Mouse (Mus musculus) forebrain, postnatal 0 days (tissue): ENCODE results near the gene Tcf7l2. TPM values are rescaled to one million over a fixed set of nuclear protein-coding genes. Genes with fewer than 3 reads are reported as not detected.

Experiments
- ATAC-seq: fragments of 200-750 bp; cut with Nextera tagmentation; 2 replicates; pipeline ENCODE4 v1.8.0; 2017; ENCODE audit warnings: mild to moderate bottlenecking, moderate library complexity
- DNase-seq: peaks from one replicate; pipeline ENCODE4 v3.0.0-alpha.2; 2015
- H3K27ac ChIP-seq: fragments of 300-500 bp; sonication (generic); 2 replicates; pipeline ENCODE4 v1.5.1; 2014; ENCODE audit warnings: low read depth, mild to moderate bottlenecking, antibody characterized with exemption, low read length, moderate library complexity, mixed read lengths
- H3K27me3 ChIP-seq: fragments of 300-500 bp; sonication (generic); 2 replicates; pipeline ENCODE4 v1.6.1; 2014; ENCODE audit warnings: mild to moderate bottlenecking, low read length, mixed read lengths; ENCODE audit not compliant: insufficient read depth
- H3K36me3 ChIP-seq: fragments of 300-500 bp; sonication (generic); 2 replicates; pipeline ENCODE4 v1.6.1; 2014; ENCODE audit warnings: mild to moderate bottlenecking, moderate library complexity; ENCODE audit not compliant: insufficient read depth
- H3K4me1 ChIP-seq: fragments of 300-500 bp; sonication (generic); 2 replicates; pipeline ENCODE4 v1.6.1; 2014; ENCODE audit warnings: antibody characterized with exemption; ENCODE audit not compliant: insufficient read depth
- H3K4me2 ChIP-seq: fragments of 300-500 bp; sonication (generic); 2 replicates; pipeline ENCODE4 v1.6.1; 2014; ENCODE audit warnings: low read depth, mild to moderate bottlenecking, moderate library complexity
- H3K4me3 ChIP-seq: fragments of 300-500 bp; sonication (generic); 2 replicates; pipeline ENCODE4 v1.5.1; 2014; ENCODE audit warnings: low read depth, low read length, mixed read lengths
- H3K9ac ChIP-seq: fragments of 300-500 bp; sonication (generic); 2 replicates; pipeline ENCODE4 v1.6.1; 2014; ENCODE audit warnings: mild to moderate bottlenecking
- H3K9me3 ChIP-seq: fragments of 300-500 bp; sonication (generic); 2 replicates; pipeline ENCODE4 v1.6.1; 2016; ENCODE audit warnings: low read length
- CTCF ChIP-seq: sonication (generic); IDR thresholded peaks from 2 replicates; pipeline ENCODE4 v1.5.1; 2016; ENCODE audit warnings: antibody characterized with exemption, control low read depth, low read depth
- WGBS: fragments of 180-500 bp; shearing (Covaris S2); extraction: QIAGEN DNeasy Blood & Tissue Kit; methylation state at CpG from one replicate; pipeline ENCODE4 v1.1.7; 2014; 5-methylcytosine and 5-hydroxymethylcytosine counted together
- polyA plus RNA-seq: library from polyadenylated mRNA; unstranded; fragments of >200 nt; fragmentation: Nextera tagmentation; extraction: Ambion mirVana; gene quantifications from 2 replicates; pipeline ENCODE4 v1.2.1, GENCODE M21; 2015
- total RNA-seq: library from RNA; depleted of rRNA; stranded (reverse); fragments of >200 nt; gene quantifications from 2 replicates; pipeline ENCODE4 v1.2.3, GENCODE M21; 2014

Gene Tcf7l2
- total and polyA plus RNA-seq, 2 experiments from 2014 or later, result 17.7 to 282 TPM

GRCm38 (mm10) chr19:55854389-55854788 is 112.8 kb downstream of the Tcf7l2 start:
- no peak overlapping the region for H3K27ac ChIP-seq
- no peak overlapping the region for H3K9ac ChIP-seq
- no peak overlapping the region for H3K4me2 ChIP-seq
- peaks cover 14% of the 10 kb centered on the region; the same call in 1 of the 2 replicates for H3K4me1 ChIP-seq
- H3K9me3 ChIP-seq, result no peaks in the 10 kb centered on the region
- no peaks in the 10 kb centered on the region for H3K27me3 ChIP-seq
- TF ChIP-seq CTCF, result no peak
- ATAC-seq (peak; percentile 11; the same call in 1 of the 2 replicates), DNase-seq (no peak)
- WGBS, result 69% methylated on average over 10 of the region's 10 CpGs
- H3K36me3 ChIP-seq, result no peaks in the 10 kb centered on the region
- H3K4me3 ChIP-seq, result no peak overlapping the region

- H3K9ac ChIP-seq, result no peak overlapping the region
- DNase-seq, result no peak
- no peak overlapping the region for H3K4me3 ChIP-seq
- no peak overlapping the region for H3K27ac ChIP-seq
- no peak for ATAC-seq
- H3K9me3 ChIP-seq, result no peaks in the 10 kb centered on the region
- H3K4me2 ChIP-seq, result no peak overlapping the region
- peaks cover 14% of the 10 kb centered on the region; the same call in 1 of the 2 replicates for H3K4me1 ChIP-seq
- no peak for TF ChIP-seq CTCF
- no peaks in the 10 kb centered on the region for H3K36me3 ChIP-seq
- 76% methylated on average over 5 of the region's 5 CpGs for WGBS
- no peaks in the 10 kb centered on the region for H3K27me3 ChIP-seq
Measured at GRCm38 (mm10) chr19:55855571-55855970, 114.0 kb downstream of the Tcf7l2 start.

- ATAC-seq (no peak), DNase-seq (no peak)
- Histone ChIP-seq H3K27me3 (no peaks in the 10 kb centered on the region), H3K27ac (no peak overlapping the region), H3K9ac (no peak overlapping the region), H3K36me3 (no peaks in the 10 kb centered on the region), H3K4me1 (0 out of 2 replicates have a peak, but pooled peaks cover 3% of the 10 kb centered on the region), H3K9me3 (no peaks in the 10 kb centered on the region), H3K4me3 (no peak overlapping the region), H3K4me2 (no peak overlapping the region)
- no peak for TF ChIP-seq CTCF
- WGBS, result 91% methylated on average over 4 of the region's 4 CpGs
Measured at GRCm38 (mm10) chr19:55857328-55857727, 115.7 kb downstream of the Tcf7l2 start.

DNA sequence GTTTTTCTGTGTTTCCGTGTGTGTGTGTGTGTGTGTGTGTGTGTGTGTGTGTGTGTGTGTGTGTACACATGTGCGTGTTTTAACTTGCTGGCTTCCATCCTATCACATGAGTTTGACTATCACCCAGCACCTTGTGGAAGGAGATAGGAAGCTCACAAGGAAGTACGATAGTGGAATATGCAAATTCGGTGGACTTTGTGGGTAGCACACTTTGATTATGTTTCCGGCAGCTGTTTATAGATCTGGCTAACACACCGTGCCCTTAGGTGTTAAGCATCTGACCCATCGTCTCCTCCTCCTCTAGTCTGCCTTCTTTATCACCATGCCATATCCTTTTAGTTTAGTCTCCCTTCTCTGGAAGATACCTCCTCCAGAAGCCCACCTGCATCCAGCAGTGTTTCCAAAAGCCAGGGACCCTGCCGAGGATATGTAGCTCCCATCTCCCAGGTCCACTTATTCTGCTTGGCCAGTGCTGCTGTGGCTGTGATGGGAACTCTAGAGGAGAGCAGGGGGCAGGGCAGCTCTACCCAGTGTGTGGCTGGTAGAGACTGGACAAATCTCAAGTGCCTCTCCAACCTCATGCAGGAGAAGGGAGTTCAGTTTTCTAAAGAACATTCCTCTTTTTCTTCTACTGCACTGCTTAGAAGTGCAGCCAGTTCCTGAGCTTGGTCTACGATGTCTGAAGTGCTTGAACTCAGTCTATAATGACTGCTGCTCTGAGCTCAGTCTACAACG is 118.6 kb downstream of the Tcf7l2 start:
- ATAC-seq (no peak), DNase-seq (no peak)
- 87% methylated on average over 10 of the region's 10 CpGs for WGBS
- no peak overlapping the region for H3K4me2 ChIP-seq
- no peak overlapping the region for H3K27ac ChIP-seq
- no peak for TF ChIP-seq CTCF
- H3K9me3 ChIP-seq, result no peaks in the 10 kb centered on the region
- H3K9ac ChIP-seq, result no peak overlapping the region
- H3K27me3 ChIP-seq, result no peaks in the 10 kb centered on the region
- H3K36me3 ChIP-seq, result no peaks in the 10 kb centered on the region
- no peak overlapping the region for H3K4me3 ChIP-seq
- no peaks in the 10 kb centered on the region for H3K4me1 ChIP-seq

DNA sequence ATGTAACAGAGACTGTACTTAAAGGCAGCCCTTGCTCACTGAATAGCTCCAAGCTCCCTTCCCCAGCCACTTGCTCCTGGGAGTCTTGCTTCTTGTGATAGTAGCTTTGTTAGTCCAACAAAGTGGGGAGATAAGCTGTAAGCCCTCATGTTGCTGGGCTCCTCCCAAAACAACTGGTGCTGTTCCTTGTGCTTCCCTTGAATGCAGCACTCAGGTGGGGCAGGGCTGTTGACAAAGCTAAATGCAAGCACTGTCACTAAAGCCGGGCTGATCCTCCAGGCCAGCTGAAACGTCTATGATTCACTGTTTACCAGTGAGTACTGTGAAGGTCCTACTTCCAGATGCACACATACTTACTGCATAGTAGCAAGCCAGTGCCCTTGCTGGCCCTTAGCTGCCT is 120.1 kb downstream of the Tcf7l2 start:
- Histone ChIP-seq H3K4me3 (no peak overlapping the region), H3K27me3 (no peaks in the 10 kb centered on the region), H3K9ac (no peak overlapping the region), H3K4me2 (no peak overlapping the region), H3K9me3 (no peaks in the 10 kb centered on the region), H3K4me1 (no peaks in the 10 kb centered on the region), H3K36me3 (no peaks in the 10 kb centered on the region), H3K27ac (no peak overlapping the region)
- 79% methylated on average over 2 of the region's 2 CpGs for WGBS
- DNase-seq, result no peak
- TF ChIP-seq CTCF, result no peak
- no peak for ATAC-seq

- H3K4me3 ChIP-seq, result no peak overlapping the region
- no peak overlapping the region for H3K4me2 ChIP-seq
- TF ChIP-seq CTCF, result no peak
- no peaks in the 10 kb centered on the region for H3K9me3 ChIP-seq
- no peak overlapping the region for H3K9ac ChIP-seq
- 88% methylated on average over 3 of the region's 3 CpGs for WGBS
- no peaks in the 10 kb centered on the region for H3K36me3 ChIP-seq
- no peak for ATAC-seq
- no peak overlapping the region for H3K27ac ChIP-seq
- no peaks in the 10 kb centered on the region for H3K27me3 ChIP-seq
- no peak for DNase-seq
- no peaks in the 10 kb centered on the region for H3K4me1 ChIP-seq
Measured at GRCm38 (mm10) chr19:55862559-55862958, 120.9 kb downstream of the Tcf7l2 start.

- 97% methylated on average over 2 of the region's 2 CpGs for WGBS
Measured at GRCm38 (mm10) chr19:55865049-55865448, 123.4 kb downstream of the Tcf7l2 start.

More at GRCm38 (mm10) chr19:55865049-55865448, 123.4 kb downstream of the Tcf7l2 start:
- Histone ChIP-seq H3K4me1 (no peaks in the 10 kb centered on the region), H3K27me3 (no peaks in the 10 kb centered on the region), H3K27ac (no peak overlapping the region), H3K9me3 (no peaks in the 10 kb centered on the region), H3K4me3 (no peak overlapping the region), H3K36me3 (no peaks in the 10 kb centered on the region), H3K9ac (no peak overlapping the region), H3K4me2 (no peak overlapping the region)
- DNase-seq, result no peak
- TF ChIP-seq CTCF, result no peak
- no peak for ATAC-seq
